Mouse (Mus musculus) left cerebral cortex, postnatal 10 days (tissue): ENCODE data around the gene Kalrn. TPM values are rescaled to one million over a fixed set of nuclear protein-coding genes. Genes with fewer than 3 reads are reported as not detected.

ENCODE experiments used
- DNase-seq, 2 experiments: peaks; one replicate each; pipeline ENCODE4 v3.0.0; 2021 to 2022; ENCODE audit warnings: low spot score in 2 of 2, mixed read lengths in 1 of 2; ENCODE audit errors: extremely low spot score in 1 of 2
- intact Hi-C: fragments of 180-260 bp; cut with DNase I; formaldehyde crosslinking; loops from one replicate; pipeline ENCODE4 v1.15.1; 2025
- total RNA-seq, 2 experiments: library from RNA; stranded (reverse); gene quantifications; 2 replicates each; pipeline ENCODE4 v1.2.3; 2021

Gene Kalrn
- total RNA-seq, 2 experiments from 2014 or later = 318 to 335 TPM

DNA sequence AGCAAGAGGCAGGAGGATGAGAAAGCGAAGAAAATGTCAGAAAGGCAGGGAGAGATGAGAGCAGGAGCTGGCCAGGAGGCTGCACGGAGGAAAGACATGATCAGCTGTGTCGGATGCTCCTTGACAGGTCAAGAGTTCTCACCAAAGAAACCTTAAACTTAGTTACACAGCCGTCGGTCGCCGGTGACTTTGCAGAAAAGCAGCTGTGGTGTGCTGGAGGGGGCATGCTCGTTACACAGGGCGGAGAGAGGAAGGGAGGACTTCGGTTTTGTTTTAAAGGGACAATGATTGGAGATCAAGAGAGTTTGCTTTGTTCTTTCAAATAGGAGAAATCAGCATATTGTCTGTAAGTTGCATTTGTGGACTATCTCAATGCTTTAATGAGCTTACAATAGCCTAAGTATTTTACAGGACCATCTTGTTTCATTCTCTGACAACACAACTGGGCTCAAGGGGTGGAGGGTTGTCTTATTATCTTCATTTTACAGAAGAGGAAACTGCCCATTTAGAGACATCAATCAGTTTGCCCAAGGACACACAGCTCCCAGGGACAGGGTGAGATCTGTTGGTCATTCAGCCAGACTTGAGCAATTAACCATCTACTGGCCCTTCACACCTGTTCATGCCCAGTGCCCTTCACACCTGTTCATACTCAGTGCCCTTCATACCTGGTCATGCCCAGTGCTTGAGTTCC, 516.8 kb downstream of the Kalrn start:
- DNase-seq = no peak
- intact Hi-C loops = no loop called here

DNA sequence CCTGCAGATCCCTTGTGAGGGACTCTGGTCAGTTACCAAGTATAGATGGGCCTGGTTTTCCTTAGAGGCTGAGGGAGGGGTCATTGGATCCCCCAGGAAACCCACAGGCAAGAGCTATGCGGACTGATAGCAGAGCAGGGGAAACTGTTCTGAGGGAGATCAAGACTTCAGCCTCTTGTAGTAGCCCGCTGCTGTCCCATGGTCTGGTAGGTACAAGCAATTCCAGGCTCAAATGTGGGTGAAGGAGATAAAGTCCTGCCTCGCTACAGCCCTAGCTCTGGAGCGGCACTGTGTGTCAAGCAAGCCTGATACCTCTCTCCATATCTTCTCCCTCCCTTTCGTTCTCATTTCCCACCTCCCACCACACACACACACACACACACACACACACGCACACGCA, 523.2 kb downstream of the Kalrn start:
- no peak for DNase-seq
- intact Hi-C loops = no loop called here

DNA sequence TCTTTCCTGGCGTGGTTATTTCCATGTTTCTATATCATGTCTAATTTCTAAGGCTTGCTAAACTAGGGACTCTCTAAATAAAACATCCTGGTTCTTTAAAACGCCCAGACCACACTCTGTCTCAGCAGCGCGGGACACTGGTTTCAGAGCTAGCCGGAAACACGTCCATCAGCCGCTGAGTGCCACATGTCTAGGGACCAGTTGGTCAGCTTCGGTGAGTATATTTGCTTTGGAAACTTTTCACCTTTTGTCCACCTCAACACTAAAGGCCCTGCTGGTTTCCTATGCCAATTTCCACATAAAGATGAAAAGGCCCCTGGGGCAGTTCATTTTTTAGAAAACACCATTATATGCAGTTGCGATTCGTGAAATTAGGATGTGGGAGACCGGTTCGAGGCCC, 524.0 kb downstream of the Kalrn start:
- no peak for DNase-seq
- intact Hi-C loops = no loop called here

DNA sequence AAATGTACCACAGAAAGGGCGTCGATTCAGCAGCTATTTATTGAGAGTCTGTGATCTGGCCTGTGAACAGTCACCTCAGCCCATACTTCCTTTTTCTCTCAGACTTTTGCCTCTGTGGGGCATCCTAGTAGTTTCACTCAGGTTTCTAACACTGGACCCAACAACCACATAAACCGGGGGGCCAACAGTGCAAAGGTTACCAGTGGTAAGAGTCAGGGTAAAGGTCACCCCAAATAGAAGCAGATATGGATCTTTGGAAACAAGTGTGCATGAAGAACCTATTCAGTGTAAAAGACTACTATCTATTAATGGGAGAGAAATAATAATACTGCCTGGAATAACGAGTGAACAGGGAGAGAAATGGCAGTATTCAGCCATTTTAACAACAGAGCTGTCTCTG, 525.1 kb downstream of the Kalrn start:
- DNase-seq = no peak

DNA sequence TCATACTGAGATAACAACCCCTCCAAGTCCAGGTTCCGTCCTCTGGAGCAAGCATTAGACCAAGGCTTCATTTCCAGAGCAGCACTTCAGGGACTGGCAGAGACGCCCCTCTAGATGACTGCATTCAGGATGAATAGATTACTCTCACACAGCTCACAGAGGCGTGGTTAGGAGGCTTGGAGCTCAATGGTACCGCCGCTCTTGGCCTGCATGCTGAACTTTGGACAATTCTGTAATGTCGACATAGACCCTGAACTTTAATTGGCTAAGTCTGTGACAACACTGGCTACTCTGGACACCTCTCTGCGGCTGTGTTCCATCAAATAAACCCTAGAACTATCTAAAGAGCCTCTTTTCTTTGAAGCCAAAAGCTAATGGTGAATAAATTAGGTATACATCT, 525.8 kb downstream of the Kalrn start:
- DNase-seq = no peak
- intact Hi-C loops = no loop called here

More for the DNA sequence above, 525.1 kb downstream of the Kalrn start:
- intact Hi-C loops = no loop called here

DNA sequence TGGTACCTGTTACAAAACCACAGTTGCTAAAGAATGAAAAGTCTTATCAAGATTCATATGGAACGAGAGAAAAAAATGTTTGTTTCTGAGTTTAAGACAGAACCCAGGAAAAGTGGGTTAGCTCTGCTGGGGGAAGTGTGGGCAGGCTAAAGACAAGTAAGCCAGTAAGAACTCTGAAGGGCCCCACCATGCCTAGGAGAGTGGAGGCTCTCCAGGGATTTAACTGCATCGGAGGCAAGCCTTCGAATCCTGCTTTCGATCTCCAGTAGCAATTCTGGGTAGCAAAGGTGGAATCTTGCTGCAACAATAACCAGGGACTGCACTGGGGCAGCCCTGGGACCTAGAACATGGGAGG, 526.3 kb downstream of the Kalrn start:
- intact Hi-C loops = no loop called here
- no peak for DNase-seq

DNA sequence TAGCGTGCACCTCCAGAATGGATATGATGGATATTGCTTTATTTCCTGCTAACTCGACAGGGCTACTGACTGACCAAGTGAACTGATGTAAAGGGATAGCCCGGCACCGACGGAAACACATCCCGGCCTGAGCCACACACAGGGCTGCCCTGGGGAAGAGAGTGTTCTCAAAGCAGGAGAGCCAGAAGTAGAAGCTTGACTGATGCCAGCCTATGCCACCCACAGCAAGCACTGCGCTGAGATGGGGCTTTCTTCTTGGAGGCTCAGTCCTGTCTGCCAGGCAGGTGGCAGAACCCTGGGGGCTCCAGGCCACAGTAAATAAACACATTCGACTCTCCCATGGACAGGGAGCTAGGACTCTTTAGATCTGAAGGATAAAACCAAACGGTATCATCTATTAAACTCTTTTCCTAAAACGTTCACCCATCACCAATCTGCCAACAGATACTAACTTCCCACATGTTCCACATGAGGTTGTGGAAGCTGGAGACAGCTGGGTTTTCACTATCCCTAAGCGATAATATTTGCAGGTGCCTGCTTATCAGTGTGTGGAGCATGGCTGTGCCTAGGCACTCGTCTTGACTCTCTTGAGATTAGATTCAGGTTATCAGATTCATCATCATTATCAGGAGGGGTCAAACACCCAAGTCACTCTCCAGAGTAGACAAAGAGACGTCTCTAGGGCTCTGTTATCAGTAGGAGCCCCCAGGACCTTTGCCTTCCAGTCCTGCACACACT, 526.9 kb downstream of the Kalrn start:
- intact Hi-C loops = no loop called here
- DNase-seq = no peak

DNA sequence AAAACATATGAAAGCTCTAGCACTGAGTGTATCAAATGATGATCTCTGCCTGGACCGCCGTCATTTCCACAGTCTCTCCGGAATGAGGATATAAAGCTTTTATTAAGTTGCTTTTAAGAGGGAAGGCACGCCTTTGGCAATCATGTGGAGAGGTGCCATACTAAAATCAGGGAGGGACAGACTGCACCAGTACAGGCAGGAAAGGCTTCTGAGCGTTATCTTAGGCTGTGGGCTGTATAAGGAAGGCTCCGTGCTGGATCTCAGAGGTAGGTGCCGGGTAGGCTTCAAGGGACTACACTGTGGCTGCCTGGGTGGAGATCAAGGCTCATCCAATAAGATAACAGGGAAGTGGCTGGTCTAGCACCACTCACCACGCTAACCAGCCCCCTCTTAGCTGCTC, 528.8 kb downstream of the Kalrn start:
- intact Hi-C loops = loop anchor here (5.0 kb wide), 1 partner anchor 47 kb away; no protein-coding TSS in a partner anchor
- DNase-seq = no peak

DNA sequence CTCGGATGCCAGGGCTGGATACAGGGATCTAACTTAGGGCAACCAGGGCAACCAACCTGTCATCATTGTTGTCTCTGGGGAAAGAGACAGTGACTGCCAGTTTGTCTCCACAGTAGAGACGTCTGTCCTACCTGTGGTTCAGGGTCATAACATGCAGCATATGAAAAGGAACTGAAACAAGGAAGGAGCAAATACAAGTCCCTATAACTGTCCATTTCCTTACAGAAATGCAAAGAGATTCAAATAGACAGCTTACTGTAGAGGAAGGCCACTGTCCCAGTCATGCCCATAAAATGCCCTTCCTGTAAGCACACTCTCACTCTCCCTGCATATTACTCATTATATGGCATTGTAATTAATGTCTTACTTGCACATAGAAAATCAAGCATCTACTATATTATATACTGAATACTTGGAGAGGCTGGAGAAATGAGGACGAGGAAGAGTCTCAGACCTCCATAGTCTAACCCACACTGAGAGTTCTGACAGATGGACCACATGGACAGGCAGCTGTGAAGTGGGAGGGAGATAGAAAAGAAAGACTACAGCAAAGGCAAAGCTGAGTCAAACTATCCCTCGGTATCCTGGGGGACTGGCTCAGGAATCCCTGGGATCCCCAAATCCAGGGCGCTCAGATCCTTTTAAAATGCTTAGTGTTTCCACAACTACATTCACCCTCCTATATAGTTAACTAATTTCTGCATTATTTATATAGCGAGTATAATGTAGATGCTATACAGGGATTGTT, 530.1 kb downstream of the Kalrn start:
- DNase-seq = peak in 1 of 2 experiments; percentile 35
- intact Hi-C loops = loop anchor here (5.0 kb wide), 1 partner anchor 46 kb away; no protein-coding TSS in a partner anchor

DNA sequence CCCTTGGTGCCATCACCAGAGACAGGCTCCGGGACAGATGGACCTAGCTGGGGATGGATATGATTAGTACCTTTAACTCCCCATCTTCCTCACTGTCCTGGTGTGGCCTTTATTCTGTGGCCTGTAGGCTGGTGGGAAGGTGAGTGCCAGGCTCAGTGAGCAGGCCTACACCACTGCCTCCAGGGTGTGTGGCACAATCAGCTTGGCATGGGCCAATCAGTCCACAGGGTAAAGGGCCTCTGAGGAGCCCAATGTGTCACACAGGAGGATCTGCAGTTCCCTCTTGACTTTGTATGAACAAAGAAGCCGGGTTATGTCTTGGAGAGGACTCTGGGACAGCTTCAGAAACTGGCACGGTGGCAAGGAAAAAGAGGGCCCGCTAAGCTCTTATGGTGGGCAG, 530.7 kb downstream of the Kalrn start:
- no peak for DNase-seq
- intact Hi-C loops = loop anchor here (5.0 kb wide), 1 partner anchor 45 kb away; no protein-coding TSS in a partner anchor

DNA sequence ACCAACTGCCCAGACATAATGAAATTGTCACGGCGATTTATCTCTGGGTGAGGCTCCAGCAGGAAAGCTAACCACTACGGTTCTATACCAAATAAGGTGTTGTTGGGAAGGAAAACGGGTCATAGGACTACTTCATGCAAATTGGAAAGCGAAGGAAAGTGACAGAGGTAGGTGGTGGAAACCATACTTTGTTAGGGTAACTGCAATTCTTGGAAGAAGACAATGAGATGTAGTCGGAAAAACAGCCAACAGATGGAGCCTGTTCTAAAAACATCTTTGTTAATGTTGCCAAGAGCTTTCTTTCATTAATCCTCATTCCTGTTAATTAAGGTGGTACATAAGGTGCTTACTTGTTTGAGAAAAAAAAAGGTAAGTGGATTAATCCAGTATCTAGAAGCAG, 533.1 kb downstream of the Kalrn start:
- DNase-seq = no peak
- intact Hi-C loops = loop anchor here (5.0 kb wide), 1 partner anchor 43 kb away; no protein-coding TSS in a partner anchor

DNA sequence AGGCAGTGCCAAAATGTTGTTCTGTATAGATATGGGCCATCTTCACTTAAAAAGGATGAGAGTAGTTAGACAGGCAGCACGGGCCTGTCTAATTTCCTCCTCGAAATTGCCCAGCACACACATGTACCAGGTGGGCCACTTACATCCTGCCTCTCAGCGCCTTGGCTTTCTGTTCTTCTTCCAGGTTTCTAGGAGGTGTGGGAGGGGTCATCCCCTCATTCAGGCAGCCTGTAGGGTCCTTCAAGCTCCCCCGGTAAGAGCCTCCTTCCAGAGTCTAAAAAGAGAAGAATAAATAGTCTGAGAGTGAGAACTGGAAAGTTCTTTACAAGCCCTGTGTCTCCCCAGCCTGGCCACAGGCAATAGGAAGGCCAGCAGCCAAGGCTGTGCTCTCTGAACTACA, 533.6 kb downstream of the Kalrn start:
- DNase-seq = no peak
- intact Hi-C loops = loop anchor here (5.0 kb wide), 1 partner anchor 42 kb away; no protein-coding TSS in a partner anchor

DNA sequence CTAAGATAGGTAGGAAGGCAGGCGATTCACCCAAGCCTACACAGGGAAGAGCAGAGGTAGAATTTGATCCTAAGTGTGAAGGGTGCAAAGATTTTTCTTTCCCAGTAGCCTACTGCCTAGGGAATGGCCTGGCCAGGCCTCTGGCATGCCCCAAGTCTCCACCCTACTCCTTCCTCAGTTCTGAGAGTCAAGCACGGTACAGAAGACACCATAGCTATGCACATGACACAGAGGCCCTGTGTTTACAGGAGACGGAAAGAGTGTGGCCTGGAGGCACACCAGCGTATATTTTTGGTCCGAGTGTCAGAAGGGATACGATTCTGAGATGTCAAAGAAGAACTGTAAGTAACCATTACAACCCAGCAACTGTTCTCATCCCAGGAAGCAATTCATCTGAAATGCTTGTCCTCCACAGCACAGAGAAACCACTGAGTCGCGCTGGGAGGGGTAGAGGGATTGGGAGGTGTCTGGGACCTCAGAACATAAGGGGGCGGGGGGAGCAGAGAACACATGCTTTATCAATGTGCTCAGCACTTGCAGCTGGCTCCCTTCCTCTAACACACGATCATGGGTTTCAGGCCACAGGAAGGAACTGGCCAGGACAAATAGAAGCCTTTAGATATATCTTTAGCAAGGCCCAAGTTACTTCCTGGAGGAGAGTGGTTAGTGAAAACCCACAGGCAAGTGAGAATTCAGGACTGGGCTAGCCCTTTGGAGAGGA, 536.8 kb downstream of the Kalrn start:
- intact Hi-C loops = no loop called here
- DNase-seq = no peak

DNA sequence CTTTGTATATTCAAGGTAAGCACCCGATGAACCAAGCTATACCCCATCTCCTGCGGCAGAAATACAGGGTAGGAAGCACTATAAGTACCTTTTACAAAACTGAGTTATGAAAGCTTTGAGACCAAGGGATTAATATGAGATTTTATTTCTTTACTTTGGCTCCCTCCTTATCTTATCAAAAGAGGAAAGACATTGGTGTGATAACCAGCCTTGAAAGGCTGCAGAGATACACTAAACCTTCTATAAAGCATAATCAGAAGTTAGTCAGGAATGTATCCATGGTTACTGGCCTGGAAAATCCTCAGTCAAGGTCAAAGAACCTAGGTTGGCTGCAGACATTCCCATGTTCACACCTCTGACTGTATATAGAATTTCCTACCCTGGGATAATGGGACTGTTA, 537.6 kb downstream of the Kalrn start:
- intact Hi-C loops = no loop called here
- DNase-seq = no peak

DNA sequence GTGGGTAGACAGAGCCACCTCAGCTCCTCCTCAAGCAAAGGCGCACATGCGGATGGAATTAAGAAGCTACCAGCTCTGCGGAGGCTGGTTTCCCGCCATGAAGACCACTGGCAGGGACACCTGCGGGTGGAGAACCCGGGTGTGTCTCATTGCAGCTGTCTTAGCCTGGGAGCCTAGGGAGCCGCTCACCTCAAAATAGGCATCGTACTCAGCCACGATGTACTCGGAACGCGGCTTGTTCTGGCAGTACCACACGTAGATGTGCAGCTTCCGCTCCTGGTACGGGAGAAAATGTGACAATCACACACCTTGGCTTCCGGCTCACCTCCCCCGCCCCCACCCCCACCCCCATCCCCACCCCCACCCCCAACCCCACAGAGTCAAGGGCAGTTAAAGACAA, 539.1 kb downstream of the Kalrn start:
- no peak for DNase-seq
- intact Hi-C loops = no loop called here

DNA sequence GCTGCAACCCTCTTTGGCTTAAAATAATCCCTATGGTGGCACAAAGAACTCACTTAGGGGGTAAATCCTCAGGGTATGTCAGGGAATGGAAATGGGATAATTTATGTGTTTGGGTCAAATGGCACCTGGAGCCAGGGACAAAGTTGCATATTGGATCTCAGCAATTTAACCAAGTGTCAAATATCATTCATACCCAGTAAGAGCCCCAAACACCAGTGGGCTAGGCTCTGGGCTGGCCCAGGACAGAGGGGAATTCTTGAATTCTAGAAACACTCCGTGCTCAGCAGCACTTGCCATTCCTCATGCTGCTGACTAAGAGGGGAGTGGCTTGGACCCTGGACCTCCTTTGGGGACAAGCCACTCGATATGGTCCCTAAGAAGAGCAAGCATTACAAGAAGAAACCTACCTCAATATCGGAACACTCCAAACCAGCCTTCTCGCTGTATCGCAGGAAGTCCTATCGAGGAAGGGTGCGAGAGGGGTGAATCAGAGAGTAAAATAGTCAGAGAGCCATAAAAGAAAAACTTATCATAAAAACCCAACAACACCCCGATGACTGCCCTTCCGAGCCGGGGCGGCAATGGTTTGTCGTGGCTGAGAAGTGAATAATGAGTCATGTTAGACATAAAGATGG, 541.2 kb downstream of the Kalrn start:
- intact Hi-C loops = no loop called here
- DNase-seq = no peak

DNA sequence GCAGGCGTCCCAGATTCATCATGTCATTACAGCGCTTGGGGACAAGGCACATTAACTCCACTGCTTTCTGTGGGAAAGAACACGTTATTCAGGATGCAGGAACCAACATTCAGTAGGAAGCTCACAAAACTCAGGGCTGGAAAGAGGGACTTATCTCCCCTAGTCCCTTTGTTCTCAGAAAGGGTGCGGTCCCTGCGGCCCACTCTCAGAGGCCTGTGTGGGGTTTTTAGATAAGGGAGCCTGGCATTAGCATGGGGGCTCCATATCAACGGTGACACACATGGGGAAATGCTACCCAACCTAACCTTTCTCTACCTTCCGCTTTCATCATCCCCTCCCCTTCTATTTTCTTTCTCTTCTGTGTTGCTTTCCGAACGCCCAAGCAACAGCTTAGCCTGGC, 541.8 kb downstream of the Kalrn start:
- no peak for DNase-seq
- intact Hi-C loops = no loop called here

DNA sequence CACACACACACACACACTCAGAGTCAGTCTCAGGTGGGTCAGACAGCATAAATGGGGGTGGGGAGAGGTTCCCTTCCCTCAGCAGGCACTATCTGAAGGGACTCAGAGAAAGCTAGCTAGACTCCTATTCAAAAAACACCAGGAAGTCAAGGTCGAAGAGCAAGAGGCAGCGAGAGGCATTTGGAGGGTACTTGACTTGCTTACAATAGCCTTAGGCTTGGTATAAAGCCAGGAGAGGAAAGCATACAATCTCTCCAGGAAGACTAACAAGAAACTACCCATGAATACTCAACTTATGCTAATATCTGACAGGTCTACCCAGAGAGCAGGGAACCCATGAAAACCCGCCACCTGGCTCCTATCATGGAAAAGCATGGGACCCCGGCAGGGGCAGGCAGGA, 543.0 kb downstream of the Kalrn start:
- intact Hi-C loops = no loop called here

DNA sequence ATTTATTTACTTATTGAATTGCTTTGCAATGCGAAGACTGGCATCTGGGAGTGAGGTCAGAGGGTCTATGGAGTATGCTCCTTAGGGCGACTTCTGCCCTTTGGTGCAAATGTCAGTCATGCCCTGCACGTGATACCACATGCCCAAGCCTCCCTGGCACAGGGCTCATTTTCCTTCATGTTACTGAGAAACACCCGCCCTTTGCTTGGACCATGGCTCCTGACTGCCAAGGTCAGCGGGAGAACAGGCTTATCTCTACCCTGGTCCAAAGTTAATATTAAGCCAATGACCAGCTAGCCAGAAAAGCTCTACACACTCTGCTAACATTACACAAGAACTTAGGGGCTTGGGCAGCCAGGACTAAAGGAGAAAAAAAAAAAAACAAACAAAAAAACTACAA, 543.5 kb downstream of the Kalrn start:
- DNase-seq = no peak
- intact Hi-C loops = no loop called here

More for the DNA sequence above, 543.0 kb downstream of the Kalrn start:
- no peak for DNase-seq
